Mouse (Mus musculus): Measurements from ENCODE around the gene Tmem119. TPM values are rescaled to one million over a fixed set of nuclear protein-coding genes. Genes with fewer than 3 reads are reported as not detected.
A peak's percentile ranks its signal among the peaks of the same experiment; 100 is the strongest.
"Not testable (repeated sequence)": the region's sequence is repeated elsewhere in the genome, so short reads cannot be mapped to it uniquely, and the experiment has no call there.

Tmem119 gene
- polyA plus RNA-seq, 1 experiment from 2014 or later = 28.8 TPM

- peak overlapping the region; percentile 78 for H3K27ac ChIP-seq
- H3K36me3 ChIP-seq (replicated peaks) = peaks cover 2% of the 10 kb centered on the region; the same call in 1 of the 2 replicates
- peak overlapping the region; percentile 36 for H3K4me3 ChIP-seq
- H3K4me1 ChIP-seq = peaks cover 70% of the 10 kb centered on the region
- WGBS = 6% methylated on average over 13 of the region's 13 CpGs
- H3K27me3 ChIP-seq (ENCODE audit: poor library complexity, severe bottlenecking) = peaks cover 60% of the 10 kb centered on the region
- peak; percentile 70 for DNase-seq (ENCODE audit: extremely low spot score, low spot score)
- no peaks in the 10 kb centered on the region for H3K9me3 ChIP-seq
Measured at GRCm38 (mm10) chr5:113796401-113797148, 3.7 kb downstream of the Tmem119 start.

DNA sequence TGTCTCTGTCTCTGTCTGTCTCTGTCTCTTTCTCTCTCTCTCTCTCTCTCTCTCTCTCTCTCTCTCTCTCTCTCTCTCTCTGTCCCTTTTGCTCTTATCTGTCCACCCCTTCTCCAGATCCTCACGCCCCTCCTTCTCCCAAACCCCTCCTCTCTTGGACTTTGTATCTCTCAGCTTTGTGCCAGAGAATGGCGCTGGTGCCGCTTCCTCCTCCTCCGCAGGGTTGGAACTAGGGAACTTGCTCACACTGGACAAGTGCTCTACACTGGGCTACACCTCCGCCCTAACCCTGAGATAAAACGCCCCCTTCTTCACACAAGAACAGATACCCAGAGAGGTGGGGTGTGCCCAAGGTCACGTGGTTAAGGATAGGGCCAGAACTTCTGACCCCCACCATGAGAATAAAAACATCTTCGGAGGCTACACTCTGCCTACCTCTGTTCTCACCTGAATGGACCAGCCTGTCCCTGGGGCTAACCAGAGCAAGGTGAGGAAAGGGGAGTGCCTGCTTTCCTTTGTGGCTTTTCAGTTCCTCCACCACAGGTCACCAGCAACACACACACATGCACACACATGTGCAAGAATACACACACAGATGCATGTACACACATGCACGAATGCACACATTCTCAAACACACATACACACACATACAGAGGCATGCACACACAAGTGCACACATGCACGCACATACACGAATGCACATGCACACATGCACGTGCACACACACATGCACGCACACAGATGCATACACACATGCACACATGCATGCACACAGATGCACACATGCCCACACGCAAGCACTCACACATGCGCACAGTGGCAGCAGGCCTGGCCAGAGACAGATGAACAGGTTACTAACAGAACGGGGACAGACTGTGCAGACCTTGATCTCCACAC, 8.9 kb downstream of the Tmem119 start:
- H3K27me3 ChIP-seq (ENCODE audit: poor library complexity, severe bottlenecking) = peaks cover 20% of the 10 kb centered on the region
- DNase-seq (ENCODE audit: extremely low spot score, low spot score) = no peak
- H3K9me3 ChIP-seq = no peaks in the 10 kb centered on the region
- H3K4me3 ChIP-seq = no peak overlapping the region
- H3K36me3 ChIP-seq (replicated peaks) = peaks cover 2% of the 10 kb centered on the region; the same call in 1 of the 2 replicates
- H3K4me1 ChIP-seq = peaks cover 44% of the 10 kb centered on the region
- 87% methylated on average over 16 of the region's 16 CpGs for WGBS
- H3K27ac ChIP-seq = no peak overlapping the region

- peaks cover 2% of the 10 kb centered on the region; the same call in 1 of the 2 replicates for H3K36me3 ChIP-seq (replicated peaks)
- WGBS = 84% methylated on average over 11 of the region's 11 CpGs
- no peak overlapping the region for H3K4me3 ChIP-seq
- H3K27me3 ChIP-seq (ENCODE audit: poor library complexity, severe bottlenecking) = peaks cover 12% of the 10 kb centered on the region
- H3K4me1 ChIP-seq = peaks cover 36% of the 10 kb centered on the region
- DNase-seq (ENCODE audit: extremely low spot score, low spot score) = no peak
- H3K9me3 ChIP-seq = no peaks in the 10 kb centered on the region
- H3K27ac ChIP-seq = no peak overlapping the region
Measured at GRCm38 (mm10) chr5:113790453-113791196, 9.7 kb downstream of the Tmem119 start.

- Histone ChIP-seq H3K27ac (peak overlapping the region; percentile 54), H3K4me3 (no peak overlapping the region), H3K9me3 (no peaks in the 10 kb centered on the region), H3K4me1 (peaks cover 26% of the 10 kb centered on the region), H3K27me3 (ENCODE audit: poor library complexity, severe bottlenecking) (peaks cover 3% of the 10 kb centered on the region; the same call in 1 of the 2 replicates), H3K36me3 (replicated peaks) (no peaks in the 10 kb centered on the region)
- 56% methylated on average over 7 of the region's 7 CpGs for WGBS
- DNase-seq (ENCODE audit: extremely low spot score, low spot score) = no peak
Measured at GRCm38 (mm10) chr5:113789075-113789788, 11.1 kb downstream of the Tmem119 start.

DNA sequence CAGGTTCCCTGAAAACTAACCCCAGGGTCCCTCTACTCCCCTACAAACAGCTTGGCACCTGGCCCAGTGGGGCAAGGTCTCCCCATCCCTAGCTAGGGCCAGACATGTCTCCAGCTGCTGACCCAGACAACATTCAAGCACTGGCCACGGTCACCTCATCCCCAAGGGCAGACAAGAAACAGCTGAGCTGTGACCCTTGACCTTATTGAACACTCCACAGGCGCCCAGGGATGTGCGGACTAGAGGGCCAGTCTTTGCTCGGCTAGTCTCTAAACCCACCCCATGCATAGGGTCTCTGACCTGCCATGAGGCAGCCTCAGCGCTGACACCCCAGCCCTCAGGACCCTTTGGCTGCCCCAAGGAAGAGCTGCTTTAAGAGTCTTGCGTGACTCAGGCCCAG, 11.7 kb downstream of the Tmem119 start:
- Histone ChIP-seq H3K27me3 (ENCODE audit: poor library complexity, severe bottlenecking) (peaks cover 7% of the 10 kb centered on the region; the same call in 1 of the 2 replicates), H3K27ac (peak overlapping the region; percentile 54; the same call in 1 of the 2 replicates), H3K9me3 (no peaks in the 10 kb centered on the region), H3K36me3 (replicated peaks) (no peaks in the 10 kb centered on the region), H3K4me1 (peaks cover 25% of the 10 kb centered on the region), H3K4me3 (no peak overlapping the region)
- 49% methylated on average over 6 of the region's 6 CpGs for WGBS
- no peak for DNase-seq (ENCODE audit: extremely low spot score, low spot score)

DNA sequence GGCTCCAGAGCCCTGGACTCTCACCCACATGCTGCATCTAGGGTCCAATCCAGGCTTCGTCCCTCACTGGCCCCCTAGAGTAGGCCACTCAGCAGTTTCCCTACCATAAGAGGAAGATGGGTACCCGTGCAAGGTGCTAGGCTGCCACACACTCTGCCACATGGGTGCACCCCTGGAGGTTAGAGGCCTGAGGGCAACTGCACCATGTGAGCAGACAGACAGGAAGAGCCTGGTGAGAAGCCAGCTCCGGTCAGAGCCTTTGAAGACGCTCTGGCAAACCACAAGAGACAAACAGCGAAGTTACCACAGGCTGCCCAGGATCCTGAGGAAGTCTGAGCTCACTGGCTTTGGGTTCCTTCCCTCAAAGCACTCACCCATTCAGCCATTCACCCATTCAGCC, 13.3 kb downstream of the Tmem119 start:
- H3K9me3 ChIP-seq = no peaks in the 10 kb centered on the region
- H3K4me3 ChIP-seq = no peak overlapping the region
- peaks cover 17% of the 10 kb centered on the region for H3K27me3 ChIP-seq (ENCODE audit: poor library complexity, severe bottlenecking)
- H3K36me3 ChIP-seq (replicated peaks) = no peaks in the 10 kb centered on the region
- no peak overlapping the region for H3K27ac ChIP-seq
- DNase-seq (ENCODE audit: extremely low spot score, low spot score) = no peak
- H3K4me1 ChIP-seq = peaks cover 27% of the 10 kb centered on the region
- 82% methylated on average over 5 of the region's 5 CpGs for WGBS

DNA sequence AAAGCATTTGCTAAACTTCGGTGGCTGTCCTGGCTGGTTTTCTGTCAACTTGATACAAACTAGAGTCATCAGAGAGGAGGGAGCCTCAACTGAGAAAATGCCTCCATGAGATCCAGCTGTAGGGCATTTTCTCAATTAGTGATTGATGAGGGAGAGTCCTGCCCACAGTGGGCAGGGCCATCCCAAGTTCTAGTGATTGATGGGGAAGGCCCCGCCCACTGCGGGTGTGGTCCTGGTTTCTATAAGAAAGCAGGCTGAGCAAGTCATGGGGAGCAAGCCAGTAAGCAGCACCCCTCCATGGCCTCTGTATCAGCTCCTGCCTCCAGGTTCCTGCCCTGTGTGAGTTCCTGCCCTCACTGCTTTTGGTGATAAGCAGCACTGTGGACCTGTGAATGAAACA, 16.2 kb downstream of the Tmem119 start:
- peak overlapping the region; percentile 7; the same call in 1 of the 2 replicates for H3K4me3 ChIP-seq
- H3K4me1 ChIP-seq = peaks cover 20% of the 10 kb centered on the region
- H3K9me3 ChIP-seq; H3K36me3 ChIP-seq (replicated peaks); DNase-seq (ENCODE audit: extremely low spot score, low spot score): not testable (repeated sequence)
- peak overlapping the region; percentile 69; the same call in 1 of the 2 replicates for H3K27ac ChIP-seq
- 37% methylated on average over 3 of the region's 3 CpGs for WGBS
- H3K27me3 ChIP-seq (ENCODE audit: poor library complexity, severe bottlenecking) = peaks cover 17% of the 10 kb centered on the region

DNA sequence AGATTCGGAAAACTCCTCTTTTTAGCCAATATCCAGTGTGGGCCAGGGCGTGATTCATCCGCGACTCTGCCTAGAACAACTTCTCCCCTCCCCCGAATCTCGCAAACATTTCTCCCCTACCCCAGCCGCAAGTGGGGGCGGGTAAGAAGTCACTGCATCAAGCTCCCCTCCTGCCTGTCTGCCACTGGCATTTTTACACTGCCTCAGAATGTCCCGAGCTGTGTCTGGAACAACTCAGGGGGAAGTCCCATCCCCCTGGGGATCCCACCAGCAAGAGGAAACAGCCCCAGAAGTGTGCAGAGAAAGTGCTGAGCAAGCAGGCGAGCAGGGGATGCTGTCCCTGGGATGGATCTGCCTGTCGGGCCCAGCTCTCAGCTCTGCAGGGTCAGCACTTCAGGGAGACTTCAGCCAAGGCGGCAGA, 16.7 kb downstream of the Tmem119 start:
- Histone ChIP-seq H3K27ac (peak overlapping the region; percentile 69), H3K4me3 (peak overlapping the region; percentile 7), H3K9me3 (no peaks in the 10 kb centered on the region), H3K27me3 (ENCODE audit: poor library complexity, severe bottlenecking) (peaks cover 17% of the 10 kb centered on the region), H3K36me3 (replicated peaks) (peaks cover 3% of the 10 kb centered on the region), H3K4me1 (peaks cover 15% of the 10 kb centered on the region)
- 18% methylated on average over 12 of the region's 12 CpGs for WGBS
- no peak for DNase-seq (ENCODE audit: extremely low spot score, low spot score)

- no peaks in the 10 kb centered on the region for H3K9me3 ChIP-seq
- no peak for DNase-seq (ENCODE audit: extremely low spot score, low spot score)
- 82% methylated on average over 7 of the region's 7 CpGs for WGBS
- H3K4me3 ChIP-seq = no peak overlapping the region
- peaks cover 17% of the 10 kb centered on the region for H3K27me3 ChIP-seq (ENCODE audit: poor library complexity, severe bottlenecking)
- peaks cover 10% of the 10 kb centered on the region for H3K4me1 ChIP-seq
- H3K36me3 ChIP-seq (replicated peaks) = peaks cover 10% of the 10 kb centered on the region
- H3K27ac ChIP-seq = no peak overlapping the region
Measured at GRCm38 (mm10) chr5:113782624-113783023, 17.7 kb downstream of the Tmem119 start.

DNA sequence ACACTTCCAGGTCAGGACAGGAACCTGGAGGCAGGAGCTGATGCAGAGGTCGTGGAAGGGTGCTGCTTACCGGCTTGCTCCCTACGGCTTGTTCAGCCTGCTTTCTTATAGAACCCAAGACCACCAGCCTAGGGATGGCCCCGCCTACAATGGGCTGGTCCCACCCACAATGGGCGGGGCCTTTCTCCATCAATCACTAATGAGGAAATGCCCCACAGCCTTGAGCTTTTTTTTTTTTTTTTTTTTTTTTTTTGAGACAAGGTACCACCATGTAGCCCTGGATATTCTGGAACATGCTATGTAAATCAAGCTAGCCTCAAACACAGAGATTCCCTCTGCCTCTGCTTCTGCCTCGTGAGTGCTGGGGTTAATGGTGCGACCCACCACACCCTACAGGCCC, 18.4 kb downstream of the Tmem119 start:
- H3K27me3 ChIP-seq (ENCODE audit: poor library complexity, severe bottlenecking) = peaks cover 17% of the 10 kb centered on the region
- peaks cover 17% of the 10 kb centered on the region for H3K36me3 ChIP-seq (replicated peaks)
- H3K4me1 ChIP-seq = peaks cover 10% of the 10 kb centered on the region
- no peak overlapping the region for H3K27ac ChIP-seq
- H3K4me3 ChIP-seq = no peak overlapping the region
- no peaks in the 10 kb centered on the region for H3K9me3 ChIP-seq
- DNase-seq (ENCODE audit: extremely low spot score, low spot score) = no peak
- WGBS = 81% methylated on average over 7 of the region's 7 CpGs

DNA sequence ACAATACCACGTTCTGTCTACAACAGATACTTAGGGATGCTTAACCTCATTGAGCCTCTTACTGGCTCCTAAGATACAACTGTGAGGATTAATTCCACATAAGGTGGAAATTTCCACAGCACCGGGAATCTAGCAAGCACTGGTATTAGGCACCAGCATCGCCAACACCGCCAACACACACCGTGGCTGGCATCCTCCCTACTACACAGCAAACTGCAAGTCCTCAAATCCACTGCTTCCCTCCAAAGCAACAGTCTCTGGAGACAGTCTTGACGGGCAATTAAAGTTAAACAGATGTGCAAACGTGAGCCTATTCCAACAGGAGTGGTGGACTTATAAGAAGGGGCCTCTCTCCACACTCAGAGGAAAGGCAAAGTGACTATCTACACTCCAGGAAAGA, 19.1 kb downstream of the Tmem119 start:
- peaks cover 17% of the 10 kb centered on the region for H3K27me3 ChIP-seq (ENCODE audit: poor library complexity, severe bottlenecking)
- WGBS = 86% methylated on average over 7 of the region's 7 CpGs
- no peaks in the 10 kb centered on the region for H3K9me3 ChIP-seq
- H3K27ac ChIP-seq = no peak overlapping the region
- peaks cover 10% of the 10 kb centered on the region for H3K4me1 ChIP-seq
- no peak for DNase-seq (ENCODE audit: extremely low spot score, low spot score)
- no peak overlapping the region for H3K4me3 ChIP-seq
- H3K36me3 ChIP-seq (replicated peaks) = peaks cover 23% of the 10 kb centered on the region

DNA sequence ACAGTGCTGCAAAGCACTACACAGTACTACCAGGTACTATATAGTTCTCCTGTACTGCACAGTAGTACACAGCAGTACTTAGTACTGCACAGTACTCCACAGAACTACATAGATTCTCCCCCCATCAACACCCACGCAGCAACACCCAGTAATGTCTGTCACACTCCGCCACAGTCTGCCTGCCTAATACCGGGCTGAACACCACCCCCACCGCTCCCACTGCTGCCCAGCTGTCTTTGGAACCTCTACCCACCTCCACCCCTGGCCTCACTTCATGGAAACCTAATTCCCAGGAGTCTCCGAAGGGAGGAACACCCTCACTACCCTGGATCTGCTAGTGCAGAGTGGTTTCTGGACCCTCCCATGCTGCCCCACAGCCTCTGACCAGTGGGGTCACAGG, 19.6 kb downstream of the Tmem119 start:
- DNase-seq (ENCODE audit: extremely low spot score, low spot score) = no peak
- peaks cover 10% of the 10 kb centered on the region for H3K4me1 ChIP-seq
- H3K27me3 ChIP-seq (ENCODE audit: poor library complexity, severe bottlenecking) = peaks cover 17% of the 10 kb centered on the region
- no peak overlapping the region for H3K4me3 ChIP-seq
- no peaks in the 10 kb centered on the region for H3K9me3 ChIP-seq
- peaks cover 28% of the 10 kb centered on the region for H3K36me3 ChIP-seq (replicated peaks)
- WGBS = 92% methylated on average over 5 of the region's 5 CpGs
- no peak overlapping the region for H3K27ac ChIP-seq
